Mouse (Mus musculus) bone marrow macrophage, adult 2 months (primary cell): ENCODE results near the gene Aspg. TPM values are rescaled to one million over a fixed set of nuclear protein-coding genes. Genes with fewer than 3 reads are reported as not detected.

Source experiments
- H3K27ac ChIP-seq: 2 replicates; pipeline ENCODE4 v1.5.1; 2012; ENCODE audit warnings: low read depth, low read length; ENCODE audit not compliant: insufficient read depth
- H3K4me1 ChIP-seq: 2 replicates; pipeline ENCODE4 v1.6.1; 2012; ENCODE audit warnings: low read length; ENCODE audit not compliant: control insufficient read depth, insufficient read depth
- H3K4me3 ChIP-seq: 2 replicates; pipeline ENCODE4 v1.5.1; 2012; ENCODE audit warnings: mild to moderate bottlenecking, low read length, moderate library complexity; ENCODE audit not compliant: insufficient read depth
- CTCF ChIP-seq: IDR thresholded peaks from 2 replicates; pipeline ENCODE4 v1.5.1; 2012; ENCODE audit warnings: low read depth, mild to moderate bottlenecking, low read length, moderate library complexity
- POLR2A ChIP-seq: IDR thresholded peaks from 2 replicates; pipeline ENCODE4 v1.6.1; 2012; ENCODE audit warnings: mild to moderate bottlenecking, low read depth, low read length, borderline replicate concordance
- polyA plus RNA-seq: library from polyadenylated mRNA; stranded (reverse); fragments of >200 nt; gene quantifications from 2 replicates; pipeline ENCODE4 v1.2.4, GENCODE M21; 2012; ENCODE audit not compliant: missing spikeins, insufficient read depth, insufficient read length

Gene Aspg
- polyA plus RNA-seq, 1 experiment, result not detected

GRCm38 (mm10) chr12:112147365-112147764 is 40.9 kb downstream of the Aspg start:
- TF ChIP-seq POLR2A, result no peak
- TF ChIP-seq CTCF, result no peak
- Histone ChIP-seq H3K4me3 (no peak overlapping the region), H3K4me1 (no peaks in the 10 kb centered on the region), H3K27ac (no peak overlapping the region)

GRCm38 (mm10) chr12:112150011-112150410 is 43.5 kb downstream of the Aspg start:
- Histone ChIP-seq H3K4me1 (no peaks in the 10 kb centered on the region), H3K4me3 (no peak overlapping the region), H3K27ac (no peak overlapping the region)
- TF ChIP-seq CTCF, result no peak
- no peak for TF ChIP-seq POLR2A

- TF ChIP-seq CTCF (no peak), POLR2A (no peak)
- no peak overlapping the region for H3K27ac ChIP-seq
- no peaks in the 10 kb centered on the region for H3K4me1 ChIP-seq
- H3K4me3 ChIP-seq, result no peak overlapping the region
These were observed 44.9 kb downstream of the Aspg start for GRCm38 (mm10) chr12:112151244-112151979.

GRCm38 (mm10) chr12:112151980-112152362 is 45.5 kb downstream of the Aspg start:
- H3K4me3 ChIP-seq, result no peak overlapping the region
- no peak for TF ChIP-seq CTCF
- no peak for TF ChIP-seq POLR2A
- no peaks in the 10 kb centered on the region for H3K4me1 ChIP-seq
- no peak overlapping the region for H3K27ac ChIP-seq

- Histone ChIP-seq H3K27ac (no peak overlapping the region), H3K4me1 (no peaks in the 10 kb centered on the region)
- no peak for TF ChIP-seq POLR2A
- no peak for TF ChIP-seq CTCF
These were observed 47.1 kb downstream of the Aspg start for GRCm38 (mm10) chr12:112153597-112153996.

GRCm38 (mm10) chr12:112154476-112154875 is 48.0 kb downstream of the Aspg start:
- Histone ChIP-seq H3K27ac (no peak overlapping the region), H3K4me1 (no peaks in the 10 kb centered on the region), H3K4me3 (no peak overlapping the region)
- TF ChIP-seq POLR2A, result no peak
- TF ChIP-seq CTCF, result no peak

More at GRCm38 (mm10) chr12:112153597-112153996, 47.1 kb downstream of the Aspg start:
- no peak overlapping the region for H3K4me3 ChIP-seq

- no peaks in the 10 kb centered on the region for H3K4me1 ChIP-seq
- H3K4me3 ChIP-seq, result no peak overlapping the region
These were observed 49.0 kb downstream of the Aspg start for GRCm38 (mm10) chr12:112155218-112156051.

GRCm38 (mm10) chr12:112156804-112157203 is 50.3 kb downstream of the Aspg start:
- Histone ChIP-seq H3K4me3 (no peak overlapping the region), H3K27ac (no peak overlapping the region), H3K4me1 (no peaks in the 10 kb centered on the region)
- no peak for TF ChIP-seq CTCF
- no peak for TF ChIP-seq POLR2A

More at GRCm38 (mm10) chr12:112155218-112156051, 49.0 kb downstream of the Aspg start:
- H3K27ac ChIP-seq, result no peak overlapping the region
- TF ChIP-seq POLR2A, result no peak
- TF ChIP-seq CTCF, result no peak

- Histone ChIP-seq H3K27ac (no peak overlapping the region), H3K4me1 (no peaks in the 10 kb centered on the region), H3K4me3 (no peak overlapping the region)
- TF ChIP-seq POLR2A (no peak), CTCF (no peak)
These were observed 51.8 kb downstream of the Aspg start for GRCm38 (mm10) chr12:112158246-112158645.

- TF ChIP-seq POLR2A (no peak), CTCF (no peak)
- Histone ChIP-seq H3K27ac (no peak overlapping the region), H3K4me3 (no peak overlapping the region), H3K4me1 (no peaks in the 10 kb centered on the region)
These were observed 52.3 kb downstream of the Aspg start for GRCm38 (mm10) chr12:112158784-112159183.
